Mouse (Mus musculus) heart, postnatal 14 days (tissue): ENCODE results near the gene Unc5cl. TPM values are rescaled to one million over a fixed set of nuclear protein-coding genes. Genes with fewer than 3 reads are reported as not detected.
"Not testable (repeated sequence)": the region's sequence is repeated elsewhere in the genome, so short reads cannot be mapped to it uniquely, and the experiment has no call there.

Experiments used
- DNase-seq, 2 experiments: peaks; one replicate each; pipeline ENCODE4 v3.0.0; 2021 to 2022
- intact Hi-C: fragments of 180-260 bp; cut with DNase I; formaldehyde crosslinking; loops from one replicate; pipeline ENCODE4 v1.15.1; 2025
- total RNA-seq, 2 experiments: library from RNA; stranded (reverse); gene quantifications; 2 replicates each; pipeline ENCODE4 v1.2.3; 2021

Gene Unc5cl
- total RNA-seq, 2 experiments from 2014 or later = 0.17 to 0.83 TPM

DNA sequence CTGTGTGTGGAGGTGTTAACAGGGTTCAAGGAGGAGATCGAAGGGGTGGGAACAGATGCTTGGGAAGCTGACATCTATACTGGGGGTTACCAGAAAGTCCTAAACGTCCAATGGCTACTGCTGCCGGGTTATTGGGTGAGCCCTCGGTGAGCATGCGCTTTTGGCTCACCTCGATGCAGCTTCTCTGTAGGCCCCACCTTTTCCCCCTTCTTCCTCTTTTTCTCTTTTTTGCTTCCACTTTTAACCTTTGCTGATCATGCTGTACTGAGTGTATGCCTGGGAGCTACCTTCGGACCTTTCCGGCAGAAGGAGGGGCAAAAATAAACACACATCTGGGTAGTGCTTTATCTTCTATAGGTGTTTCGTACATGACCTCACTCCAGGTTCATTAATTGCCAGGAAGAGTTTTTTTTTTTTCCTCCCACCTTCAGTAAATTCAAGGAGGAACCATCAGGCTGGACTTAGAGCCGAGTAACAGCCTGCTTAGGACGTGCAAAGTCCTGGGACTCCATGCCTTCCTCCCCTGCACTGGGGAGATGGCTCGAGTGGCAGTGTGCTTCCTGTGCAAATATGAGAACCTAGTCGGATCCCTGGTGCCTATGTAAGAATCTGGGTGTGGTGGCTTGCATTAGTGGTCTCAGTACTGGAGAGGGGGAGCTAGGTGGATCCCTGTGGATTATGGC is 3.4 kb downstream of the Unc5cl start:
- intact Hi-C loops = no loop called here
- no peak for DNase-seq

DNA sequence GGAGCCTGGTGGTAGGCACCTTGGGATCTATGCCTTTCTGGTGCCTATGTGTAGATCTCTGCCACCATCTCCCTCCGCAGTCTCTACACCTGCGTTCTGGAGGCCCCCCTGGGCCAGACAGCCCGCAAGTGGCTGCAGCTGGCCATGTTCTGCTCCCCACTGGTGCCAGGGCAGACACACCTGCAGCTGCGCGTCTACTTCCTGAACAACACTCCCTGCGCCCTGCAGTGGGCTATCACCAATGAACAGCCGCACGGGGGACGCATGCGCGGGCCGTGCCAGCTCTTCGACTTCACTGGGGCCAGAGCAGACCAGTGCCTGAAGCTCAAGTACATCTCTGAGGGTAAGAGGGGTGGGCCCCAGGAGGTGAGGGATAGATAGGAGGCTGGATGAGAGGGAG is 7.4 kb downstream of the Unc5cl start:
- DNase-seq = no peak
- intact Hi-C loops = loop anchor here (10.0 kb wide), 1 partner anchor 943 kb away; no protein-coding TSS in a partner anchor

DNA sequence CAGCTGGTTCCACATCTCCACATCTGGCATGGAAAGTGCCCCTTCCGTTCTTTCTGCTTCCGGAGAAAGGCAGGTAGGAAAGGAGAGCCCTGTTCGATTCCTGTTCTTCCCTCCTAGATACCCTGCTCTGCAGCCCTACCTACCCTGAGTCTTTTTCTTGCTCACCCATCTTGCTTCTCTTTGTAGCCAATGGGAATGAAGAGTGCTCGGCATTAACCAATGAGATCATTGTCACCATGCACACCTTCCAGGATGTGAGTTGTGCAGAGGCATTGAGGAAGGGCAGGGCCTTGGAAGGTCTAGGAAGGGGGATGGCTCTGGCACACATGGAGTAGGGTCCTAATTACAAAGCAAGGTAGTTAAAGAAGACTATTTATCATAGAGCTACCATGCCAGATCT is 8.7 kb downstream of the Unc5cl start:
- DNase-seq = no peak
- intact Hi-C loops = loop anchor here (10.0 kb wide), 1 partner anchor 941 kb away; no protein-coding TSS in a partner anchor

DNA sequence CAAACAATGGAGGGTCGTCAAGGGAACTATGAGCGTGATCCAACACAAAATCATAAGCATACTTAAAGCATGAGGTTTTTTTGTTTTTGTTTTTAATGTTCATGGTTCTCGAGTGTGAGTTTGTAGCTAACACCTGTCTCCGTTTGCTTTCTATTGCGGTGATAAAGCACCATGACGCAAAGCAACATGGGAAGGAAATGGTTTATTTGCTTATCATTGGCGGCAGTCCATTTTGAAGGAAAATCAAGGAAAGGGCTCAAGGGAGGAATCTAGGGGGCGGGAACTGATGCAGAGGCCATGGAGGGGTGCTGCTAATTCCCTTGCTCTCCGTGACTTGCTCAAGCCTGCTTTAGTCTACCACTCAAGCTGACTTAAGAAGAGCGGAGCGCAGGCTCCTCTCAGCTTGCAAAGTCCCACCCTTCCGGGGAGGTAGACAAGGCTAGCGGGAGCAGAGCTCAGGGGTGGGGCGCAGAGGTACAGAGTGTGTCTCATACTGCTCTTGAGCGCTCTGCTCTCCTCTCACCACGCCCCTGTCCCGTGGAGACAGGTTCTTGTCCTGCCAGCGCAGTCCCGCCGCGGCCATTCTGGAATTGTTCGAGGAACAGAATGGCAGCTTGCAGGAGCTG is 12.2 kb downstream of the Unc5cl start:
- DNase-seq = peak in 1 of 2 experiments; percentile 5
- intact Hi-C loops = loop anchor here (1.0 to 10.0 kb wide), 3 partner anchors 50 to 938 kb away; no protein-coding TSS in a partner anchor

DNA sequence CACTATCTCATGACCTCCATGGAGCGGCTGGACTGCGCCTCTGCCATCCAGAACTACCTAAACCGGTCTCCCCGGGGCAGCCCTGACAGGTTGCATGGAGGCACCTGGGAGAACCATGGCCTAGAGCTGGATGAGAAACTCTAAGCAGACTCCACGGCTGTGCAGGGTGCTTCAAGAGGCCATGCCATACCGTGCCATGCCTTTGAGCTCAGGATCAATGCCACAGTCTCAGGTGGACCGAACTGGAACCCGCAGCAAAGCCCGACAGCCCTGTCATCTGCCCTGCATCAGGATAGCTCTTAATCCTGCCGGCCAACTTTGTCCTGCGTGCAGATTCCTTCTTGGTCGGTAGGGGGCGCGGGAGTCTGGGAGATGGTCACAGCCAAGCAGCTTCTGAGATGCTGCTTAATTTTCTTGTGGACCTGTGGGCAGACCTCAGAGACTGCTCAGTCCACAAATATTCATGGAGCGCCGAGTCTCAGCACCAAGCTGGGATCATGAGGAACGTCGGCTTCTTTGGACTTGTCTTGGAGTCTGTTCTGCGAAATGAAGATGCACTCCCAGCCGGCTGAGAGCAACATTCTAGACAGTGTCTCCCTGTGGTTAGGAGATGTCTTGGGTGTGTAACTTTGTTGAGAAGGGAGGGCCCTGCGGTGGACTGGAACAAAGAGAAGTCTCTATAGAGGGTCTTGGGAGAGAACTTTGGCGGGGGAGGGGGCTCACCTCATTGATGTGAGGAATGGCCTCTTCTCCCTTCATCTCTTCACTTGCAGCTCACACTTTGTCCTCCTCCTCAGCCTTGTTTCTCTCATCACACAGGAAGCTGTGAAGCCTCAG is 12.9 kb downstream of the Unc5cl start:
- intact Hi-C loops = loop anchor here (1.0 to 10.0 kb wide), 3 partner anchors 51 to 937 kb away; no protein-coding TSS in a partner anchor
- peak; percentile 85 to 93 for DNase-seq

DNA sequence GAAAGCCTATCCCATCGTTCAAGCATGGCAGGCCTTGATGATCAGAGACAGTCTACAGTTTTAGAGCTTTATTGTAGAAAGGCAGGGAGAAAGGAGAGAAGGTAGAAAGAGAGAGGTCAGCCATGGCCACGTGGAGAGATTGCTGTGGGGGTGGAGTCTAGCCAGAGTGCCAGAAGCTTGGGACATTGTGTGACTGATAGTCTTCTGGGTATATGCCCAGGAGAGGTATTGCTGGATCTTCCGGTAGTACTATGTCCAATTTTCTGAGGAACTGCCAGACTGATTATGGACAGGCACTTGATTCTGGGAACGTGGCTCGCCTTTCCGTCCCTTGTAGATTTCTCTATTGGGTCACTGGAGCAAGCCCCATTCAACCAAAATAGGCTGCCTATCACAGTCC is 19.6 kb downstream of the Unc5cl start:
- intact Hi-C loops = not testable (repeated sequence)
- peak in 1 of 2 experiments; percentile 34 for DNase-seq

DNA sequence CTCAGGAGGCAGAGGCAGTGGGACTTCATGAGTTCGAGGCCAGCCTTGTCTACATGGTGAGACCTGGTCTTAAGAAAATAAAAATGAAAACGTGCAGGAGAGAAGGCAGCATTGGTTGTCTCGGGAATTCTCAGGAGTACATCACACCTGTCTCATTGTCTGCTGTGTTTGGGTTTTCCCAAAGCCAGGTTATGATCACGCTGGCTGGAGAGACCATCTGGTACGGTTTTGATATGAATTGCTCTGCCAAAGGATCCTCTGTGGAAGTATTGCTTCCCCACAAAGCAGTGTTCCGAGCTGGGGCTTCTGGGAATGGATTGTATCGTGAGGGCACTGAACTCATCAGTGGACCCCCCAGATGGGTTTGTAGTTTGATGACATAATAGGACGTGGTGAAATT is 20.7 kb downstream of the Unc5cl start:
- intact Hi-C loops = no loop called here
- DNase-seq = no peak

DNA sequence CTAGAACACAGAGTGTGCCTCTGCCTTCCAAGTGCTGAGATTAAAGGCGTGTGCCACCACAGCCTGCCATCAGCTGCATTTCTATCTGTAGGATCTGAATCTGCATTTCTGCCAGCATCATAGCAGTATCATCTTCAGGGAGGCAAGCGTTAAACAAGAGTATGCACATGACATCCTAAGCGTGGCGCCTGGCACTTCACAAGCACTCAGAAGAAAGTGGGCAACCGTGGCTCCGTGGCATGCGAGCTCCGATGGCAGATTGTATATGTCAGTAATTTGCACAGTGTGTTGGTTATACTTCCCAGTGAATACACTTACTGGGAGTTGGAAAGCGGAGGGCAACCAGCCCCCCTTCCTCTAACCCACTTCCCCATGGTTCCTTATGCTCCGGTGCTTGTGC is 25.3 kb downstream of the Unc5cl start:
- DNase-seq = no peak
- intact Hi-C loops = no loop called here

DNA sequence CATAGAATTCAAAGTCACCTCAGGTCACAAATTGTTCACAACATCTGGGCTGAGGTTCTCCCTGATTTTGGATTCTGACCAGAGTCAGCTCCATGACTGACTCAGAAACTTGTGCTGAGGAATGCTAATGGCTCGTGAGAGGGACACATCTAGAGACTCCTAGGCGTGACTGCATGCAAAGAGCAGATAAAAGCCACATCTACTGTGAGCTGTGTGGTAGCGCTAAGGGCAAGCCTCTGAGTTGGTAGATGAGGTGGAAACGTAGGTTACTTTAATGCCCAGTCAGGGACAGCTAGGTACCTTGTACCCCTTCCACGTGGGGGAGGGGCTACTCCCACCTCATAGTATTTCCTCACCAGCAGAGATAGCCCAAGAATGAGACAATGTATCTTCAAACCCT is 29.1 kb downstream of the Unc5cl start:
- intact Hi-C loops = no loop called here
- DNase-seq = no peak

DNA sequence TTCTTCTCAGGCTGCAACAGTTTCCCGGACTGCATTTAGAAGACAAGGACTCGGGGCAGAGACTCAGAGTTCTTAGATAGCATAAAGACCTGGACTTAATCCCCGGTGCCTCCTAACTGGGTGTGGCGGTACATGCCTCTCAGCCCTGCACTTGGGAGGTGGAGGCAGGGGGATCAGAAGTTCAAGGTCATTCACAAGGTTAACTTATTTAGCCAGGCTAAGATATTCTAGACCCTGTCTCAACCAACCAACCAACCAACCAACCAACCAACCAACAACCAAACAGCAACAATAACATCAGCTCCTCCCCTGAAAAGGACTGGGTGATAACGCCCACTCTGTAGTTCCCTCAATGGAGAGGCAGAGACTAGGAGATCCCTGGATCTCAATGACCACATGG is 29.5 kb downstream of the Unc5cl start:
- DNase-seq = no peak
- intact Hi-C loops = no loop called here

DNA sequence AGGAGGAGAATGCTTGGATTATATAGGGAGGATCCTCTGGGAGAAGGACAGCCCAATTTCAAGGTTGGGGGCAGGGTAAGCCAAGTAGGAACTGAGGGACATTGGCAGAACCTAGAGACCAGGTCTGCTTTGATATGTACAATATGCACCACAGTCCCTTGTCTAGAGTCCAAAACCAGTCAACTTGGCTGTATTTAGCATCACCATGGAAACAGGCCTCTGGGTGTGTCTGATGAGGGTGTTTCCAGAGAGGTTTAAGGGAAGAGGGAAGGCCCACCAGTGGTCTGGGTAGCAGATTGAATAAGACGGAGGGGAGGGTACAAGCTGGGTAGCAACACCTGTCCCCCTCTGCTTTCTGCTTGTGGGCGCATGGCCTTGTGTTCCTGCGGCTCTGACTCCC is 34.8 kb downstream of the Unc5cl start:
- no peak for DNase-seq
- intact Hi-C loops = no loop called here

DNA sequence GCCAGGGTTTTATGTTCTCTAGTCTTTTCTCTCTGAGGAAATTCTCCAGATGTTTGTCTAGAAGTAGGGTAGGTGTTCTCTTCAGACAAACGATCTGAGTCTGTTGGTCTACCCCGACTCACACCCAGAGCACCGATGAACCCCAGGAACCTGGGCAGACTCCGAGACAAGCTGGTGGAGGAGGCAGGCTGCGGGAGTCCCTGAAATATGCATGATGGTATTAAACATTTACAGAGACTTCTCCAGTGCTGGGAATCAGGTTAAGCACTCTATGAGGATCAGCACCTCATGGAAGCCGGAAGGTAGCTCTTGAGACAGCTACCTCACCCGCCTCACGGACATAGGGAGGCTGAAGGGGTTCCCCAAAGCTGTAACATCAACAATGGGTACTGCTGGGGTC is 37.9 kb downstream of the Unc5cl start:
- no peak for DNase-seq
- intact Hi-C loops = no loop called here

DNA sequence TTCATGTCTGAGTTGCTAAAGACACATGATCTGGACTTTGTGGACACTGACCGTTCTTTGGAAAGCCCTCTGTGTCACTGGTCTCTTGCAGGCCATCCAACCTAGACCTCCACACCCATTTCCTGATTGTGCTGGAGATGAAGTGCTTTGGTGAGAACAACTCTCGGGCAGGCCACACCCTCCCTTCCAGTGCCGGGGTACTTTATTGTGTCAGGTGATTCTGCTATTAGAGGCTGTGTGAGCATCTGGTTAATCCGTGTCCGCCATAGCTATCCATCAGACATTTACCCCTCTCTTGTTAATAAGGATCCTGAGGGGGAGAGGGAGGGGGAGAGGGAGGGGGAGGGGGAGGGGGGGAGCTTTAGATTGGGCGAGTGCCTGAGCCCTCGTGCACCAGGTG is 38.9 kb downstream of the Unc5cl start:
- no peak for DNase-seq
- intact Hi-C loops = no loop called here

DNA sequence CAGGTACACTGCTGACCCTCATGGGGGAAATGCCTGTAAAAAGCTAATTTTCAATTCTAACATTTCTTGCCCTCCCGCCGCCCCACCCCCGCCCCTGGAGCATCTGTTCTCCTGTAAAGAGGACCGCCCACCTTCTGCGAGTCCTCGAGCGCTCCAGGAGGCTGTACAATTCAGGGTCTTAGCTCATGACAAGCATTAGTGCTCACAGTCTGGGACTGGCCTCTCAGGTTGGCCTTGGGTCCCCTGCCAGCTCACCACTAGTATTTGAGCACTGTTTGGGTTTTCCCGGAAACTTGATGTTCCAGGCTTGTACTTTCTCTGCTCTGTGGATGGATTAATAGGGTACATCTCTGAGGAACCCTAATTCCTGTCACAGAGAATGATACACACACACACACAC is 39.3 kb downstream of the Unc5cl start:
- no peak for DNase-seq
- intact Hi-C loops = no loop called here

DNA sequence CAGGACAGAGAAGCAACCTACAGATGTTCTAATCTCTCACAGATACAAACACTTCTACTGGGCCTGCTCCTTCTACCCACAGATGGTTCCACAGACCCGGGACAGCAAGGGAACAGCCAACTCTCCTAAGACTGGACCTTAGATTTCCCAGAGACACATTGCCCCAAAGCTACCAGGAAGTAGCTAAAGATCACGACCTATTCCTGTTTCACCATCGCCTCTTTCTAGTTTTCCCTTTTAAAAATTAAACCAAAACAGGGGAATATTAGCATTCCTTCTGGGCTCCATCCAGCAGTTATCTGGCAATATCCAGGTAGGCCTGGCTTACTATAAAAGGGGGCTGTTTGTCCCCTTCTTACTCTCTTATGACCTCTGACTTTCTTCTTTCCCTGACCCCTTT is 43.3 kb downstream of the Unc5cl start:
- intact Hi-C loops = no loop called here
- DNase-seq = no peak

DNA sequence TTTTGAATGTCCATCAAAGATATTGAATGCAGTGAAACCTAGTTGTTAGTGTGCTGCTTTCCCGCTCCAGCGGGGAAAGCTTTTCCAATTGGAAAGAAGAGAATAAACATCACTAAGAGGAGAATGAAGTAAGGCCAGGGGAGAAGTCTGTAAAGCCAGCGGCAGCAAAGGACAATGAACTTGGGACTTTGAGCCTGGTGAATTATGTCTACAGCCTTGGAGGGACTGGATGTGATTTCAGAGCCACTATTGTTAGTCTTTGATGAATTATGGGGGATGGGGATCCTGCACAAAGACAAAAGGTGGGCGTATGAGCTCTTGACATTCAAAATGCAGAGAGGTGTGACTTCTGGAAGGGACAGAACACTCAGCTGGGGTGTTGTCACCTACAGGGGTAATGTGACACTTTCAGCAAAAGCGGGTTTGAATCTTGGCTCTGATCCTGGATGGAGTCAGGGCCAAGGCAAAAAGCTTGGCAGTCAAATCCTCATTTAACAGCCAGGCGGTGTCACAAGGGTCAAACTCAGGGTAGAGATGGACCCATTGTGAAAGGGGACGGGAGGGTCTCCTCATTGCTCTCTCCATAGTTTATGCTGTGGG is 46.2 kb downstream of the Unc5cl start:
- DNase-seq = peak; percentile 27 to 56
- intact Hi-C loops = no loop called here

DNA sequence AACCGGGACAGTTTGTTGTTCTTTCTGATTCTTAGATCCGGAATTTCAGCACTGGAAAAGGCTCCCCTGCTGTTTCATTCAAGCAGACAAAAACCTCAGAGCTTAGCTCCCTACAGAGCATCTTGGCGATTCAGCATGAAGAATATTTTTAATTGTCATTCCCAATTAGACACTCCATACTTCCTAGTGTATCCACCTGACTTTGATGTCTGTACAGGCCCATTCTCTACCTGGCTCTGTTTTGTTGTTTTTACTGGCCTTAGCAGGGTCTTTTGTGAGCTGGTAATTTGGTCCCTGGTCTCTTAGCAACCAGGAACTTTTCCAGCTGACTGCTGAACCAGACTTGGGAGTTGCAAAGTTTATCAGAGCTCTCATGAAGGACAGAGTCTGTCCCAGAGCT is 50.3 kb downstream of the Unc5cl start:
- no peak for DNase-seq
- intact Hi-C loops = no loop called here

DNA sequence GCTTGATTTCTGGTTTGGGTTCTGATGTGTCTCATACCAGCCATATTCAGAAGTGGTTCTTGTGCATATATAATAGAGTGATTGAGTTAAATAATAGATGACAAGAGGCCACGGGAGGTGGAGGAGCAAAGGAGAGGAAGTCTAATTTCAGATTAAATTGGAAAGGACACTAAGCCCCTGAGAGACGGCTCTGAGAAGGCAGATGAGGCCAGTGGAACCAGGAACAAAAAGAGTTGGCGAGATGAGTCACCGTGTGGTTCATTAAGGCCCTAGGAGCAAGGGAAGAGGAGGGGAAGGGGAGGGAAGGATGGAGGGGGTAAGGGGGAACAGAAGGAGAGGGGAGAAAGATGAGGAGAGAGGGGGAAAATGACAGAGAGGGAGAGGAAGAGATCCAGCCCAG is 52.3 kb downstream of the Unc5cl start:
- no peak for DNase-seq
- intact Hi-C loops = no loop called here

DNA sequence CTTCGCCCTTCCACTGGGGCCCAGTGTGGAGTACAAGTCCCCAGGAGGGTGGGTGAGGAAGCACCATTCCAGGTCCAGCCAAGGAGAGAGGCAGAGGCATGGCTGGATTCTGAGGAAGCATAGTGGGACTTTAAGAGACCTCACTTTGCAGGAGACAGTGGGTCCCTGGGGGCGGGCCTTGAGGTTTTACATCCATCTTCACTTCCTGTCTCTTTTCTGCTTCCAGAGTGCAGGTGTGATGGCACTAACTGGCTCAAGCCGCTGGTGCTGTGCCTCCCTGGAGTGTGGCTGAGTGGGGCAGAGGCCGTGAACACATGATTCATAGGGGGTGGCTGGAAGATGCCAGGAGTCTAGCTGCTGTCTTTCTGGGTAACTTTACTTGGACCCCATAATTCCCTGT is 54.9 kb downstream of the Unc5cl start:
- intact Hi-C loops = no loop called here
- DNase-seq = no peak

DNA sequence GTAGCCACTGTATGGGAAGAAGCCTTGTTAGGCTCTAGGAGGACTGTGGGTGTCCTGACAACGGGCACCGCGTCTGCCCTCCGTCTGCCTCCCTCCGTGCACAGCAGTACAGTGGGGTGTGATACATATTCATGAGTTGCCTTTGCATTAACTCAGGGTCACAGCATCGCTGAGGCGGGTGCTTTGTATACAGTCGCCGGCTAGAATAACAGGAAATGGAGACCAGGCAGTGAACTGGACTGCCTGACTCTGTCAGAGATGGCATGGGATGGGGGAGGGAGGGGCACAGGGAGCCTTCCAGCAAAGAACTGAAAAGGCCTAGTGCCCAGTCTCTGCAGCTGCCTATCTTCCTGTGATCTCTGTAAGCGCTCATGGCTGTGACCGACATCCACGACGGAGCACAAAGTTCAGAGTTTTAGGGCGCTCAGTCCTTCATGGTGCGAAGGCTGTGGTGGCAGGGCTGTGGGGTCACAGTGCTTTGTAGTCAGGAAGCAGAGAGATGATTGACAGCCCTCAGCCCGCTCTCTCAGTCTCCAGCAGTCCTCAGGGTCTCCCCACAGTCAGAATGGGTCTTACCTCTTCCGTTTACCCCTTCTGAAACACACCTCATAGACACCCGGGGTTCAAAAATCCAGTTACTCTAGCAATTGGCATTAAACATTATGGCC is 58.0 kb downstream of the Unc5cl start:
- DNase-seq = no peak
- intact Hi-C loops = no loop called here
